Mouse (Mus musculus) bone marrow macrophage, adult 2 months (primary cell): ENCODE measurements at regions not wholly inside any gene's neighbourhood (a gene's known extent, or its start where the extent isn't known, plus 50 kb on each side); places are given as distances from the start of the nearest gene placed in this dataset.

Experiments used
- CTCF ChIP-seq: IDR thresholded peaks from 2 replicates; pipeline ENCODE4 v1.5.1; 2012; ENCODE audit warnings: low read depth, mild to moderate bottlenecking, low read length, moderate library complexity
- POLR2A ChIP-seq: IDR thresholded peaks from 2 replicates; pipeline ENCODE4 v1.6.1; 2012; ENCODE audit warnings: mild to moderate bottlenecking, low read depth, low read length, borderline replicate concordance

GRCm38 (mm10) chr13:46129236-46129855 lies 144.2 kb upstream of the Stmnd1 start:
- no peak for TF ChIP-seq POLR2A
- no peak for TF ChIP-seq CTCF
